24 mouse cellular contexts compared by ENCODE assay signal in genomic region chr12:34151336-34151735, GRCm38 (mm10).
DNase-seq lines count a peak whose midpoint lies in the region; ATAC-seq and TF ChIP-seq lines count a peak whose summit lies in the region.
"Had no signal": no experiment of that assay in that cellular context is flagged by ENCODE, and none has a peak within 500 bp of the region (broad histone marks: within the 10 kb centered on the region; RNA-seq: fewer than 3 reads in every experiment).

No protein-coding gene starts in this region.

- H3K9me3 ChIP-seq in lung, embryonic 14.5 days (ENCODE audit: low read depth, low read length) = no peaks in the 10 kb centered on the region
- H3K9me3 ChIP-seq: embryonic facial prominence, embryonic 12.5 days; embryonic facial prominence, embryonic 15.5 days; heart, embryonic 10.5 days; heart, embryonic 13.5 days; hindbrain, embryonic 12.5 days; hindbrain, embryonic 15.5 days had no signal

- DNase-seq in embryo, embryonic 10 days (ENCODE audit: low spot score) = peak; percentile 63
- DNase-seq in embryo, embryonic 9.5 days (ENCODE audit: extremely low spot score) = no peak
- DNase-seq in lung, embryonic 14.5 days = peak; percentile 8
- DNase-seq in lung, postnatal 4 days = no peak
- peak; percentile 3 for DNase-seq in ZHBTc4 (ENCODE audit: low read depth, low spot score)
- peak; percentile 22 for DNase-seq in mesoderm, embryonic 11.5 days (ENCODE audit: low read depth, low spot score)
- DNase-seq in ovary, postnatal 36 days (ENCODE audit: low spot score) = no peak
- DNase-seq: adrenal gland, postnatal 10 days; adrenal gland, postnatal 36 days; cerebellum, adult 18-20 months; cerebellum, adult 9-10 months; cerebellum, postnatal 14 days; forebrain, postnatal 0 days; gastrocnemius, adult 2 months; gastrocnemius, postnatal 25 days; heart, adult 2 months; heart, postnatal 14 days had no signal

- no peak overlapping the region for H3K27ac ChIP-seq in lung, embryonic 14.5 days (ENCODE audit: low read depth)
- H3K27ac ChIP-seq: embryonic facial prominence, embryonic 12.5 days; embryonic facial prominence, embryonic 15.5 days; gastrocnemius, adult 2 months; heart, adult 2 months; heart, embryonic 10.5 days; heart, embryonic 13.5 days; hindbrain, embryonic 12.5 days; hindbrain, embryonic 15.5 days had no signal

- no peaks in the 10 kb centered on the region for H3K4me1 ChIP-seq in lung, embryonic 14.5 days (ENCODE audit: insufficient read depth)
- H3K4me1 ChIP-seq: hindbrain, embryonic 12.5 days; hindbrain, embryonic 15.5 days had no signal

- 16% methylated on average over 3 of the region's 3 CpGs for WGBS in lung, embryonic 14.5 days

- H3K9ac ChIP-seq in lung, embryonic 14.5 days = no peak overlapping the region
- H3K9ac ChIP-seq: embryonic facial prominence, embryonic 12.5 days; embryonic facial prominence, embryonic 15.5 days; forebrain, postnatal 0 days; heart, embryonic 13.5 days; hindbrain, embryonic 12.5 days; hindbrain, embryonic 15.5 days had no signal

- no peak overlapping the region for H3K4me2 ChIP-seq in lung, embryonic 14.5 days
- H3K4me2 ChIP-seq: embryonic facial prominence, embryonic 12.5 days; embryonic facial prominence, embryonic 15.5 days; heart, embryonic 13.5 days; hindbrain, embryonic 12.5 days; hindbrain, embryonic 15.5 days had no signal

- no peaks in the 10 kb centered on the region for H3K27me3 ChIP-seq in lung, embryonic 14.5 days (ENCODE audit: insufficient read depth, low read length)
- H3K27me3 ChIP-seq: embryonic facial prominence, embryonic 12.5 days; embryonic facial prominence, embryonic 15.5 days; heart, embryonic 13.5 days; hindbrain, embryonic 12.5 days; hindbrain, embryonic 15.5 days had no signal

- H3K36me3 ChIP-seq in lung, embryonic 14.5 days (ENCODE audit: insufficient read depth) = no peaks in the 10 kb centered on the region
- H3K36me3 ChIP-seq: embryonic facial prominence, embryonic 12.5 days; embryonic facial prominence, embryonic 15.5 days; heart, embryonic 10.5 days; heart, embryonic 13.5 days; hindbrain, embryonic 12.5 days; hindbrain, embryonic 15.5 days had no signal

- no peak for TF ChIP-seq CTCF in lung, embryonic 14.5 days (IDR thresholded peaks at IDR 0.05; ENCODE audit: low read depth)

- no peak overlapping the region for H3K4me3 ChIP-seq in lung, embryonic 14.5 days (ENCODE audit: low read depth, low read length)
- H3K4me3 ChIP-seq: embryonic facial prominence, embryonic 12.5 days; embryonic facial prominence, embryonic 15.5 days; gastrocnemius, adult 2 months; heart, adult 2 months; heart, embryonic 10.5 days; heart, embryonic 13.5 days; hindbrain, embryonic 12.5 days; hindbrain, embryonic 15.5 days had no signal

- ATAC-seq in lung, embryonic 14.5 days (ENCODE audit: insufficient read depth) = no peak
- ATAC-seq: forebrain, embryonic 14.5 days; forebrain, postnatal 0 days had no signal

Comparison
In these comparisons a context has a peak if more than half of its experiments do, and no peak if none do; other contexts are left out.
1. DNase-seq: peak in embryo, embryonic 10 days (single experiment), lung, embryonic 14.5 days (single experiment), ZHBTc4 (single experiment) and mesoderm, embryonic 11.5 days (single experiment); none in embryo, embryonic 9.5 days (single experiment), lung, postnatal 4 days (0 of 2) and ovary, postnatal 36 days (single experiment).